Mouse (Mus musculus) lung, postnatal 0 days (tissue): ENCODE results near the gene Trnt1.

Source experiments
- CTCF ChIP-seq: IDR thresholded peaks from 2 replicates; pipeline ENCODE4 v1.5.1; 2016; ENCODE audit warnings: antibody characterized with exemption, mild to moderate bottlenecking
- EP300 ChIP-seq: IDR thresholded peaks from 2 replicates; pipeline ENCODE4 v1.6.1; 2016; ENCODE audit warnings: antibody characterized with exemption, mild to moderate bottlenecking, control low read depth

DNA sequence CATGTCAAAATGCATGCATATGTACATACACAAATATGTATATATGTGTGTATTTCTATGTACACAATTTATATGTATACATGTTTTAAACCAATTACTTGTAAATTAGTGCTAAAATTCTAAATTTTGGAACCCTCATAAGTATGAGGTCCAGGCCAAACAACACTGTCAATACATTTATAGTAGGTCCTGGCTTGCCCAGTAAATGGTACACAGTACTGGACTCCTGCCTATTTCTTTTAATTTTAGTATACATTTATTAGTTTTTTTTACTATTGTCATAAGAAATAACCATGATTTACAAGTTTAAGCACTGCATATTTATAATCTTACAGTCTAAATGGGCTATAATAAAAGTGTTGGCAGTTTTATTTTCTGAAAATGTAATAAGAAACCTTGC is 50.3 kb downstream of the Trnt1 start:
- TF ChIP-seq CTCF = no peak
- no peak for TF ChIP-seq EP300
